Mouse (Mus musculus): ENCODE results near the gene Rspo1. TPM values are rescaled to one million over a fixed set of nuclear protein-coding genes. Genes with fewer than 3 reads are reported as not detected.

Gene Rspo1
- polyA plus RNA-seq, 1 experiment, result 0.04 TPM

- H3K4me3 ChIP-seq (ENCODE audit: insufficient read depth, poor library complexity, severe bottlenecking), result no peak overlapping the region
- no peak for TF ChIP-seq MYOG (IDR thresholded peaks at IDR 0.05; ENCODE audit: control insufficient read depth, extremely low read depth, insufficient read length)
- TF ChIP-seq CEBPB (IDR thresholded peaks at IDR 0.05; ENCODE audit: low read depth), result no peak
- no peak for TF ChIP-seq FOSL1 (IDR thresholded peaks at IDR 0.05; ENCODE audit: insufficient read depth, low read length, poor library complexity, severe bottlenecking)
- no peak for TF ChIP-seq MYOD1 (IDR thresholded peaks at IDR 0.05; ENCODE audit: control insufficient read depth, insufficient read length, low read depth)
- TF ChIP-seq USF1 (IDR thresholded peaks at IDR 0.05; ENCODE audit: low read depth), result no peak
- TF ChIP-seq MAX (IDR thresholded peaks at IDR 0.05), result no peak
- TF ChIP-seq CTCF (IDR thresholded peaks at IDR 0.05; ENCODE audit: control insufficient read depth, insufficient read depth, insufficient read length), result no peak
- peaks cover 94% of the 10 kb centered on the region for H3K27me3 ChIP-seq (ENCODE audit: control insufficient read depth, insufficient read depth, insufficient read length)
- no peaks in the 10 kb centered on the region for H3K36me3 ChIP-seq (ENCODE audit: control insufficient read depth, insufficient read depth)
- no peaks in the 10 kb centered on the region for H3K79me2 ChIP-seq (ENCODE audit: control insufficient read depth, insufficient read depth)
- H3K79me3 ChIP-seq (ENCODE audit: low read depth), result no peaks in the 10 kb centered on the region
- no peak overlapping the region for H3ac ChIP-seq (ENCODE audit: control insufficient read depth, insufficient read length, low read depth)
Measured at GRCm38 (mm10) chr4:124984871-124985670, 1.2 kb upstream of the Rspo1 start.

- Histone ChIP-seq H3K36me3 (ENCODE audit: control insufficient read depth, insufficient read depth) (no peaks in the 10 kb centered on the region), H3K79me3 (ENCODE audit: low read depth) (no peaks in the 10 kb centered on the region), H3K79me2 (ENCODE audit: control insufficient read depth, insufficient read depth) (no peaks in the 10 kb centered on the region), H3ac (ENCODE audit: control insufficient read depth, insufficient read length, low read depth) (no peak overlapping the region), H3K27me3 (ENCODE audit: control insufficient read depth, insufficient read depth, insufficient read length) (peaks cover 94% of the 10 kb centered on the region), H3K4me3 (ENCODE audit: insufficient read depth, poor library complexity, severe bottlenecking) (no peak overlapping the region)
- TF ChIP-seq MAX (IDR thresholded peaks at IDR 0.05) (no peak), CTCF (IDR thresholded peaks at IDR 0.05; ENCODE audit: control insufficient read depth, insufficient read depth, insufficient read length) (no peak), MYOG (IDR thresholded peaks at IDR 0.05; ENCODE audit: control insufficient read depth, extremely low read depth, insufficient read length) (no peak), CEBPB (IDR thresholded peaks at IDR 0.05; ENCODE audit: low read depth) (no peak), USF1 (IDR thresholded peaks at IDR 0.05; ENCODE audit: low read depth) (no peak), FOSL1 (IDR thresholded peaks at IDR 0.05; ENCODE audit: insufficient read depth, low read length, poor library complexity, severe bottlenecking) (no peak), MYOD1 (IDR thresholded peaks at IDR 0.05; ENCODE audit: control insufficient read depth, insufficient read length, low read depth) (no peak)
Measured at GRCm38 (mm10) chr4:124986739-124987710, 795 bp downstream of the Rspo1 start.

DNA sequence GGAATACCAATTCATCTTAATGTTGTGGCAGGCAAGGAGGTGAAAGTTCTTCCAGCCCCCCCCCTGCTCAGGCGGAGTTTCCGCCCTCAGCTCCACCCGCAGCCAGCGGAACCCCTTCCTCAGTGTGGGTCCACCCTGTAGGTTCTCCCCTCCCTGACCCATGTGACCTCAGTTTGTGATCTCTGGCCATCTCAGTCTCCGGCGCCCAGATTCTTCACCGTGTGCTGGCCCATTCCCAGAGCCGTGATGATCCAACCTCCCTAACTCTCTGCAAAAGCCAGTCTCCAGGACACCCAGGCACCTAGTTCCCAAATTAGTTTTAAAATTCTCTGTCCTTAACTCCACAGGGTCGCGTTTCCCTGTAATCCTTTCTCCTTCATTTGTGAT, 1.5 kb downstream of the Rspo1 start:
- no peak for TF ChIP-seq MAX (IDR thresholded peaks at IDR 0.05)
- TF ChIP-seq MYOG (IDR thresholded peaks at IDR 0.05; ENCODE audit: control insufficient read depth, extremely low read depth, insufficient read length), result no peak
- TF ChIP-seq MYOD1 (IDR thresholded peaks at IDR 0.05; ENCODE audit: control insufficient read depth, insufficient read length, low read depth), result no peak
- no peak for TF ChIP-seq CTCF (IDR thresholded peaks at IDR 0.05; ENCODE audit: control insufficient read depth, insufficient read depth, insufficient read length)
- TF ChIP-seq USF1 (IDR thresholded peaks at IDR 0.05; ENCODE audit: low read depth), result no peak
- no peak for TF ChIP-seq FOSL1 (IDR thresholded peaks at IDR 0.05; ENCODE audit: insufficient read depth, low read length, poor library complexity, severe bottlenecking)
- TF ChIP-seq CEBPB (IDR thresholded peaks at IDR 0.05; ENCODE audit: low read depth), result no peak
- peaks cover 92% of the 10 kb centered on the region for H3K27me3 ChIP-seq (ENCODE audit: control insufficient read depth, insufficient read depth, insufficient read length)
- H3ac ChIP-seq (ENCODE audit: control insufficient read depth, insufficient read length, low read depth), result no peak overlapping the region
- no peak overlapping the region for H3K4me3 ChIP-seq (ENCODE audit: insufficient read depth, poor library complexity, severe bottlenecking)
- no peaks in the 10 kb centered on the region for H3K79me3 ChIP-seq (ENCODE audit: low read depth)
- no peaks in the 10 kb centered on the region for H3K79me2 ChIP-seq (ENCODE audit: control insufficient read depth, insufficient read depth)
- H3K36me3 ChIP-seq (ENCODE audit: control insufficient read depth, insufficient read depth), result no peaks in the 10 kb centered on the region

DNA sequence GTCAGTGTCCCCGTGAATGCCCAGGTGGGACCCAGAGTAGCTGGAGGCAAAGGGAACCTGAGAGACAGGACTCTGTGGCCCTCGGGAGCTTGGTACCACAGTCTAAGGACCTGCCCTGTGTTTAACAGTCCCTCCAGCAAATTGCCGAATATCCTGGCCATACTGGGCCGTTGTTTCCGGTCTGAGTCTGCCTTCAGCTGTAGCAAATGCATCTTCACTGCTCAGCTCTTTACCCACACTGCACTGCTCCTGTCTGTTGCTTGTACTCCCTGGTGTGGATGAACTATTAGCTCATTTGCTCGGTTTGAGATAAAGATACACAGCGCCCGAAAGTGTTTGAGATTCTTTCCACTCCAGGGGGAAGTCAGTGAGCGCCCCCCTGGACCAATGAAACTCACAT, 2.2 kb downstream of the Rspo1 start:
- H3K79me3 ChIP-seq (ENCODE audit: low read depth), result no peaks in the 10 kb centered on the region
- no peaks in the 10 kb centered on the region for H3K79me2 ChIP-seq (ENCODE audit: control insufficient read depth, insufficient read depth)
- no peak for TF ChIP-seq CTCF (IDR thresholded peaks at IDR 0.05; ENCODE audit: control insufficient read depth, insufficient read depth, insufficient read length)
- TF ChIP-seq FOSL1 (IDR thresholded peaks at IDR 0.05; ENCODE audit: insufficient read depth, low read length, poor library complexity, severe bottlenecking), result no peak
- TF ChIP-seq CEBPB (IDR thresholded peaks at IDR 0.05; ENCODE audit: low read depth), result no peak
- no peak for TF ChIP-seq MYOG (IDR thresholded peaks at IDR 0.05; ENCODE audit: control insufficient read depth, extremely low read depth, insufficient read length)
- TF ChIP-seq MYOD1 (IDR thresholded peaks at IDR 0.05; ENCODE audit: control insufficient read depth, insufficient read length, low read depth), result no peak
- H3ac ChIP-seq (ENCODE audit: control insufficient read depth, insufficient read length, low read depth), result no peak overlapping the region
- H3K36me3 ChIP-seq (ENCODE audit: control insufficient read depth, insufficient read depth), result no peaks in the 10 kb centered on the region
- peaks cover 92% of the 10 kb centered on the region for H3K27me3 ChIP-seq (ENCODE audit: control insufficient read depth, insufficient read depth, insufficient read length)
- H3K4me3 ChIP-seq (ENCODE audit: insufficient read depth, poor library complexity, severe bottlenecking), result no peak overlapping the region

GRCm38 (mm10) chr4:124989787-124990253, 3.6 kb downstream of the Rspo1 start:
- H3K4me3 ChIP-seq (ENCODE audit: insufficient read depth, poor library complexity, severe bottlenecking), result no peak overlapping the region
- H3K79me2 ChIP-seq (ENCODE audit: control insufficient read depth, insufficient read depth), result no peaks in the 10 kb centered on the region
- no peak for TF ChIP-seq CEBPB (IDR thresholded peaks at IDR 0.05; ENCODE audit: low read depth)
- TF ChIP-seq MAX (IDR thresholded peaks at IDR 0.05), result no peak
- TF ChIP-seq FOSL1 (IDR thresholded peaks at IDR 0.05; ENCODE audit: insufficient read depth, low read length, poor library complexity, severe bottlenecking), result no peak
- no peak for TF ChIP-seq CTCF (IDR thresholded peaks at IDR 0.05; ENCODE audit: control insufficient read depth, insufficient read depth, insufficient read length)
- TF ChIP-seq MYOD1 (IDR thresholded peaks at IDR 0.05; ENCODE audit: control insufficient read depth, insufficient read length, low read depth), result no peak
- no peak for TF ChIP-seq USF1 (IDR thresholded peaks at IDR 0.05; ENCODE audit: low read depth)
- no peak for TF ChIP-seq MYOG (IDR thresholded peaks at IDR 0.05; ENCODE audit: control insufficient read depth, extremely low read depth, insufficient read length)
- H3K79me3 ChIP-seq (ENCODE audit: low read depth), result no peaks in the 10 kb centered on the region
- no peaks in the 10 kb centered on the region for H3K36me3 ChIP-seq (ENCODE audit: control insufficient read depth, insufficient read depth)
- no peak overlapping the region for H3ac ChIP-seq (ENCODE audit: control insufficient read depth, insufficient read length, low read depth)
- peaks cover 90% of the 10 kb centered on the region for H3K27me3 ChIP-seq (ENCODE audit: control insufficient read depth, insufficient read depth, insufficient read length)

All from C2C12 (cell line).